Mouse (Mus musculus) MEL (cell line): Measurements from ENCODE around the gene Echdc2.

Source experiments
- CHD1 ChIP-seq: IDR thresholded peaks from 2 replicates; pipeline ENCODE4 v1.6.1; 2012; ENCODE audit warnings: low read depth, mild to moderate bottlenecking, inconsistent platforms, low read length, improper control_type of control experiment
- CTCF ChIP-seq, 3 experiments: IDR thresholded peaks in 2 of 3; conservative IDR thresholded peaks in 1 of 3; 2 replicates each; pipeline ENCODE4 v1.5.1; 2011 to 2012; ENCODE audit warnings: low read length in 3 of 3, low read depth in 2 of 3, mild to moderate bottlenecking in 2 of 3, improper control_type of control experiment in 1 of 3, inconsistent platforms in 1 of 3, mixed read lengths in 1 of 3, moderate library complexity in 1 of 3; ENCODE audit not compliant: control insufficient read depth in 1 of 3, insufficient read depth in 1 of 3, poor library complexity in 1 of 3, severe bottlenecking in 1 of 3
- E2F4 ChIP-seq: IDR thresholded peaks from 2 replicates; pipeline ENCODE4 v1.6.1; 2011; ENCODE audit warnings: low read depth, low read length, improper control_type of control experiment, borderline replicate concordance
- POLR2A ChIP-seq, 2 experiments: IDR thresholded peaks; 2 replicates each; pipeline ENCODE4 v1.6.1; 2011 to 2012; ENCODE audit warnings: low read length in 2 of 2, mild to moderate bottlenecking in 2 of 2, control low read depth in 1 of 2, improper control_type of control experiment in 1 of 2, low read depth in 1 of 2, moderate library complexity in 1 of 2; ENCODE audit not compliant: control insufficient read depth in 1 of 2, insufficient read depth in 1 of 2, poor library complexity in 1 of 2
- POLR2AphosphoS2 ChIP-seq: IDR thresholded peaks from 2 replicates; pipeline ENCODE4 v1.6.1; 2011; ENCODE audit warnings: low read length, improper control_type of control experiment
- TAL1 ChIP-seq: IDR thresholded peaks from 2 replicates; pipeline ENCODE4 v1.6.1; 2012; ENCODE audit warnings: mild to moderate bottlenecking, inconsistent platforms, low read length, moderate library complexity, mixed read lengths
- USF2 ChIP-seq, 2 experiments: IDR thresholded peaks; 2 replicates each; pipeline ENCODE4 v1.6.1; 2011 to 2012; ENCODE audit warnings: improper control_type of control experiment in 2 of 2, low read length in 2 of 2, borderline replicate concordance in 1 of 2, inconsistent platforms in 1 of 2, low read depth in 1 of 2, mild to moderate bottlenecking in 1 of 2; ENCODE audit not compliant: insufficient read depth in 1 of 2

DNA sequence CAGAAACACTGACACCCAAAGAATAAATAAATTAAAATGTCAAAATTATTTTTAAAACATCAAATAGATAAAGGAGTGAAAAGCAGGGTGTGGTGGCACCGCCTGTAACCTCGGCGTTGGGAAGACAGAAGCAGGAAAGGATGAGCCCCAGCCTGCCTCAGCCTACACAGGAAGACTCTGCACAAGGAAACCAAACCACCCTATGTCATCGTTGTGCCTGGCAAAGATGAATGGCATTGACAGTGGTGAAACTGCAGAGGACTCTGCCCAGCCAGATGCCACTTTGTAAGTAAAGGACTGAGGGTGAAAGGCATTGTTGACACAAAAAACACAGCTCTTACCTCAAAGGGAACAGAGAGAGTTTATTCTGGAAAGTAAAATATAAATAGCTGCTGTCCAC is 39.0 kb upstream of the Echdc2 start:
- no peak for TF ChIP-seq CTCF (IDR thresholded peaks at IDR 0.05 in 2 of 3, conservative IDR thresholded peaks at IDR 0.05 in 1 of 3; ENCODE audit: control insufficient read depth in 1 of 3, insufficient read depth in 1 of 3, low read depth in 2 of 3, low read length in 3 of 3, poor library complexity in 1 of 3, severe bottlenecking in 1 of 3)
- no peak for TF ChIP-seq TAL1
- no peak for TF ChIP-seq USF2 (IDR thresholded peaks at IDR 0.05; ENCODE audit: borderline replicate concordance in 1 of 2, insufficient read depth in 1 of 2, low read depth in 1 of 2, low read length in 2 of 2)
- no peak for TF ChIP-seq POLR2A (IDR thresholded peaks at IDR 0.05; ENCODE audit: control insufficient read depth in 1 of 2, insufficient read depth in 1 of 2, low read depth in 1 of 2, low read length in 2 of 2, poor library complexity in 1 of 2)
- no peak for TF ChIP-seq CHD1
- no peak for TF ChIP-seq E2F4
- no peak for TF ChIP-seq POLR2AphosphoS2
